Mouse (Mus musculus): ENCODE results near the gene Nfkbie.

DNA sequence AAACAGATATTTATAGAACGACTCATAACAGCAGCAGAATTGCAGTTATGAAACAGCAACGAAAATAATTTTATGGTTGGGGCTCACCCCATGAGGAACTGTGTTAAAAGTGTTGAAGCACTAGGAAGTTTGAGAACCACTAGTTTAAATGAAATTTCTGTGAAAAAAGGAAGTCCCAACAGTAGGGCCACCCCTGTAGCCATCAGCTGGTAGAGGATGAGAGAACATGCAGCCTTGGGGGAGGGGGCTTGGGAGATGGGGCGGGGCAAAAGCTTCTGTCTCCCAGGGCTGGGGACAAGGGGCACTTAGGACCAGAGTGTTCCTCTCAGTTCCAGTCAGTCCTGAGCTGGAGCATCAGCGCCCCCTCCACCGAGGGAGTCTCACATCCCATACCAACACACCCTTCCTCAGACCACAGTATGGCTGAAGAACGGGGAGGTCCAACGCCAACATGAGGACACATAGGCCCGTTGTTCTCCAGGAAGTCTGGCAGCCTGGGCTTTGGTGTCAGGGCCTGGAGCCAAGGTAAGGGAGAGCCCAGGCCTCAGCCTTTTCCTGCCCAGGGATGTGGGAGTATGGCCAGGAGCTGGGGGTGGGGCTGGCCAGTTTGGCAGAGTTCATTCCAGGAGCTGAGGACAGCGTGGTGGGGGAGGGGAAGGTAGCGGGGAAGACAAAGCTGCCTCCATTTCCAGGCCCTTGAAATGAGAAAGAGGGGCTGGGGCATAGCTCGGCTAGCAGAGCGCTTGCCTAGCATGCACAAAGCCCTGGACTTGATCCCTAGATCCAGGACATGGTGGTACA, 28.8 kb downstream of the Nfkbie start:
- TF ChIP-seq CTCF (IDR thresholded peaks at IDR 0.05; ENCODE audit: low read depth) (no peak), EP300 (IDR thresholded peaks at IDR 0.05; ENCODE audit: low read depth) (no peak; the same call in 1 of the 2 replicates)
